Mouse (Mus musculus): ENCODE results near the gene Syt8. TPM values are rescaled to one million over a fixed set of nuclear protein-coding genes. Genes with fewer than 3 reads are reported as not detected.

Syt8 gene
- polyA plus RNA-seq, 1 experiment from 2014 or later: 3.8 TPM

- WGBS: 14% methylated on average over 2 of the region's 2 CpGs
- 0 out of 2 replicates have a peak overlapping the region, but pooled peaks have one; percentile 13 for H3K9ac ChIP-seq (ENCODE audit: low read length)
- peak overlapping the region; percentile 94 for H3K27ac ChIP-seq (ENCODE audit: low read depth)
- peaks cover 56% of the 10 kb centered on the region for H3K4me1 ChIP-seq (replicated peaks; ENCODE audit: control insufficient read depth, insufficient read depth, low read length)
- no peaks in the 10 kb centered on the region for H3K27me3 ChIP-seq (replicated peaks; ENCODE audit: control insufficient read depth, insufficient read depth, low read length)
- H3K4me3 ChIP-seq (ENCODE audit: low read depth, low read length): no peak overlapping the region
- no peaks in the 10 kb centered on the region for H3K36me3 ChIP-seq (ENCODE audit: control insufficient read depth, insufficient read depth, low read length)
- DNase-seq (ENCODE audit: low spot score) (peak; percentile 64), ATAC-seq (replicated peaks; ENCODE audit: low FRiP score, low TSS enrichment, low read depth) (peak; percentile 63)
- no peaks in the 10 kb centered on the region for H3K9me3 ChIP-seq (ENCODE audit: control insufficient read depth, low read length)
- H3K4me2 ChIP-seq (ENCODE audit: low read length): no peak overlapping the region
These were observed 23.4 kb downstream of the Syt8 start for GRCm38 (mm10) chr7:142458026-142458425.

- no peak for ATAC-seq (replicated peaks; ENCODE audit: low FRiP score, low TSS enrichment, low read depth)
- no peaks in the 10 kb centered on the region for H3K9me3 ChIP-seq (ENCODE audit: control insufficient read depth, low read length)
These were observed 24.1 kb downstream of the Syt8 start for GRCm38 (mm10) chr7:142458676-142459298.

GRCm38 (mm10) chr7:142459299-142459691 is 24.6 kb downstream of the Syt8 start:
- peaks cover 46% of the 10 kb centered on the region for H3K4me1 ChIP-seq (replicated peaks; ENCODE audit: control insufficient read depth, insufficient read depth, low read length)
- WGBS: 63% methylated on average over 2 of the region's 2 CpGs
- no peak for ATAC-seq (replicated peaks; ENCODE audit: low FRiP score, low TSS enrichment, low read depth)
- H3K27ac ChIP-seq (ENCODE audit: low read depth): peak overlapping the region; percentile 94
- H3K36me3 ChIP-seq (ENCODE audit: control insufficient read depth, insufficient read depth, low read length): no peaks in the 10 kb centered on the region
- H3K9ac ChIP-seq (ENCODE audit: low read length): peak overlapping the region; percentile 7; the same call in 1 of the 2 replicates
- DNase-seq (ENCODE audit: low spot score): peak; percentile 46
- H3K27me3 ChIP-seq (replicated peaks; ENCODE audit: control insufficient read depth, insufficient read depth, low read length): no peaks in the 10 kb centered on the region
- H3K4me2 ChIP-seq (ENCODE audit: low read length): no peak overlapping the region
- no peak overlapping the region for H3K4me3 ChIP-seq (ENCODE audit: low read depth, low read length)
- no peaks in the 10 kb centered on the region for H3K9me3 ChIP-seq (ENCODE audit: control insufficient read depth, low read length)

More at GRCm38 (mm10) chr7:142458676-142459298, 24.1 kb downstream of the Syt8 start:
- peak overlapping the region; percentile 7; the same call in 1 of the 2 replicates for H3K9ac ChIP-seq (ENCODE audit: low read length)
- no peaks in the 10 kb centered on the region for H3K27me3 ChIP-seq (replicated peaks; ENCODE audit: control insufficient read depth, insufficient read depth, low read length)
- peak; percentile 52 for DNase-seq (ENCODE audit: low spot score)
- 55% methylated on average over 5 of the region's 5 CpGs for WGBS
- no peak overlapping the region for H3K4me3 ChIP-seq (ENCODE audit: low read depth, low read length)
- no peaks in the 10 kb centered on the region for H3K36me3 ChIP-seq (ENCODE audit: control insufficient read depth, insufficient read depth, low read length)
- H3K27ac ChIP-seq (ENCODE audit: low read depth): peak overlapping the region; percentile 94
- H3K4me2 ChIP-seq (ENCODE audit: low read length): no peak overlapping the region
- peaks cover 51% of the 10 kb centered on the region for H3K4me1 ChIP-seq (replicated peaks; ENCODE audit: control insufficient read depth, insufficient read depth, low read length)

DNA sequence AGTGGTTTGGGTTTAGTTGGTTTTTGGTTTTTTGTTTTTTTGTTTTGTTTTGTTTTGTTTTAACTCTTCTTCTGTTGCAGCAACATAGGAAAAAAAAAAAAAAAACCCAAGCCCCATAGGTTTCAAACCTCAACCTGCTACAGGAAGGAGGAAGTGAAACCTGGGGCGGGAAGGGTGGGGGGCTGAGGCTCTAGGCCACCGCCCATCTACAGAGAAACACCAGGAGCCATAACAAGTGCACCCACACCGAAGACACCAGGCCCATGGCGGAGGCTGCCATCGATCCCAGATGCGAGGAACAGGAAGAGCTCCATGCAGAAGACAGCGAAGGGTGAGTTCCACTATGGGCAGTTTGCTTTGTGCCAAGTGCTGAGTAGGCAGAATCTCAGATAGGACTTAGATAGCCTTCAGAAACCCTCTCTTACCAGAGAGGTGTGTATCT is 26.0 kb downstream of the Syt8 start, which contains the start of gene Lsp1:
Lsp1 (plus strand) TSS at position 174 of the 442 bp plus-strand sequence.
- no peak within 1 kb of the TSS for H3K9ac ChIP-seq (ENCODE audit: low read length)
- peaks cover 33% of the 10 kb centered on the region for H3K4me1 ChIP-seq (replicated peaks; ENCODE audit: control insufficient read depth, insufficient read depth, low read length)
- H3K4me2 ChIP-seq (ENCODE audit: low read length): no peak within 1 kb of the TSS
- 90% methylated on average over 7 of the region's 7 CpGs for WGBS
- H3K9me3 ChIP-seq (ENCODE audit: control insufficient read depth, low read length): no peaks in the 10 kb centered on the region
- no peak for DNase-seq (ENCODE audit: low spot score)
- peak within 1 kb of the TSS; percentile 94 for H3K27ac ChIP-seq (ENCODE audit: low read depth)
- no peaks in the 10 kb centered on the region for H3K36me3 ChIP-seq (ENCODE audit: control insufficient read depth, insufficient read depth, low read length)
- no peaks in the 10 kb centered on the region for H3K27me3 ChIP-seq (replicated peaks; ENCODE audit: control insufficient read depth, insufficient read depth, low read length)
- H3K4me3 ChIP-seq (ENCODE audit: low read depth, low read length): no peak within 1 kb of the TSS
- no peak for ATAC-seq (replicated peaks; ENCODE audit: low FRiP score, low TSS enrichment, low read depth)

DNA sequence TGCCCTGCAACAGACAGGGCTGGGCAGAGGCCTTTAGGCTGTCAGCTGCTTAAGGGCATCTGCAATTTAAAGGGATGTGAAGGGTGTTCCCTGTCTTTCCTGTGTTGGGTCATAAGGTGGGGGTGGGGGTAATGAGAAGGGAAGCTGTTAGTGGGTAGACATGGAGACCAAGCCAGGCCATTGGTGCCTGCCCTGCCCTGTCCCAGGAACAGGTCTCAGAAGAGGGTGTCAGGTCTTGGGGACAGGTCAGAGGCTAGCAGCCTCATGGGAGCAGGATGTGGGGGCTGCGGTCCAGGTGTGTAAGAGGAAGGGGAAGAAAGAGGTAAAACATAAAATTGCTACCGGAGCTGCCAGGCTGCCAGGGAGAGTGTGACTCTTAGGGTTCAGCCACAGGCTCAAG is 26.8 kb downstream of the Syt8 start:
- Histone ChIP-seq H3K9me3 (ENCODE audit: control insufficient read depth, low read length) (no peaks in the 10 kb centered on the region), H3K4me1 (replicated peaks; ENCODE audit: control insufficient read depth, insufficient read depth, low read length) (peaks cover 25% of the 10 kb centered on the region), H3K27me3 (replicated peaks; ENCODE audit: control insufficient read depth, insufficient read depth, low read length) (no peaks in the 10 kb centered on the region), H3K4me3 (ENCODE audit: low read depth, low read length) (no peak overlapping the region), H3K9ac (ENCODE audit: low read length) (no peak overlapping the region), H3K36me3 (ENCODE audit: control insufficient read depth, insufficient read depth, low read length) (no peaks in the 10 kb centered on the region), H3K4me2 (ENCODE audit: low read length) (no peak overlapping the region), H3K27ac (ENCODE audit: low read depth) (no peak overlapping the region)
- ATAC-seq (replicated peaks; ENCODE audit: low FRiP score, low TSS enrichment, low read depth): no peak
- DNase-seq (ENCODE audit: low spot score): no peak
- WGBS: 78% methylated on average over 2 of the region's 2 CpGs

- no peak overlapping the region for H3K9ac ChIP-seq (ENCODE audit: low read length)
- no peaks in the 10 kb centered on the region for H3K36me3 ChIP-seq (ENCODE audit: control insufficient read depth, insufficient read depth, low read length)
- H3K4me2 ChIP-seq (ENCODE audit: low read length): no peak overlapping the region
- no peak for DNase-seq (ENCODE audit: low spot score)
- H3K27me3 ChIP-seq (replicated peaks; ENCODE audit: control insufficient read depth, insufficient read depth, low read length): no peaks in the 10 kb centered on the region
- no peak overlapping the region for H3K4me3 ChIP-seq (ENCODE audit: low read depth, low read length)
- 80% methylated on average over 6 of the region's 6 CpGs for WGBS
- peaks cover 17% of the 10 kb centered on the region for H3K4me1 ChIP-seq (replicated peaks; ENCODE audit: control insufficient read depth, insufficient read depth, low read length)
- no peak overlapping the region for H3K27ac ChIP-seq (ENCODE audit: low read depth)
- ATAC-seq (replicated peaks; ENCODE audit: low FRiP score, low TSS enrichment, low read depth): no peak
- no peaks in the 10 kb centered on the region for H3K9me3 ChIP-seq (ENCODE audit: control insufficient read depth, low read length)
These were observed 27.5 kb downstream of the Syt8 start for GRCm38 (mm10) chr7:142462190-142462589.

GRCm38 (mm10) chr7:142462594-142463078 is 28.0 kb downstream of the Syt8 start:
- 72% methylated on average over 4 of the region's 4 CpGs for WGBS
- Histone ChIP-seq H3K27me3 (replicated peaks; ENCODE audit: control insufficient read depth, insufficient read depth, low read length) (no peaks in the 10 kb centered on the region), H3K4me2 (ENCODE audit: low read length) (no peak overlapping the region), H3K9me3 (ENCODE audit: control insufficient read depth, low read length) (no peaks in the 10 kb centered on the region), H3K36me3 (ENCODE audit: control insufficient read depth, insufficient read depth, low read length) (no peaks in the 10 kb centered on the region), H3K9ac (ENCODE audit: low read length) (no peak overlapping the region), H3K27ac (ENCODE audit: low read depth) (no peak overlapping the region), H3K4me1 (replicated peaks; ENCODE audit: control insufficient read depth, insufficient read depth, low read length) (peaks cover 13% of the 10 kb centered on the region), H3K4me3 (ENCODE audit: low read depth, low read length) (no peak overlapping the region)
- ATAC-seq (replicated peaks; ENCODE audit: low FRiP score, low TSS enrichment, low read depth) (no peak), DNase-seq (ENCODE audit: low spot score) (peak; percentile 49)

- Histone ChIP-seq H3K4me2 (ENCODE audit: low read length) (no peak overlapping the region), H3K27ac (ENCODE audit: low read depth) (peak overlapping the region; percentile 96), H3K9ac (ENCODE audit: low read length) (no peak overlapping the region), H3K4me3 (ENCODE audit: low read depth, low read length) (no peak overlapping the region), H3K27me3 (replicated peaks; ENCODE audit: control insufficient read depth, insufficient read depth, low read length) (no peaks in the 10 kb centered on the region), H3K36me3 (ENCODE audit: control insufficient read depth, insufficient read depth, low read length) (no peaks in the 10 kb centered on the region), H3K4me1 (replicated peaks; ENCODE audit: control insufficient read depth, insufficient read depth, low read length) (peaks cover 48% of the 10 kb centered on the region), H3K9me3 (ENCODE audit: control insufficient read depth, low read length) (no peaks in the 10 kb centered on the region)
- 70% methylated on average over 7 of the region's 7 CpGs for WGBS
- ATAC-seq (replicated peaks; ENCODE audit: low FRiP score, low TSS enrichment, low read depth) (no peak), DNase-seq (ENCODE audit: low spot score) (peak; percentile 51)
These were observed 35.6 kb downstream of the Syt8 start for GRCm38 (mm10) chr7:142470171-142470691.
